Mouse (Mus musculus) neural tube, embryonic 14.5 days (tissue): ENCODE measurements around the gene Atg2a. TPM values are rescaled to one million over a fixed set of nuclear protein-coding genes. Genes with fewer than 3 reads are reported as not detected.
A peak's percentile ranks its signal among the peaks of the same experiment; 100 is the strongest.

Source experiments
- ATAC-seq: fragments of 200-750 bp; cut with Nextera tagmentation; 2 replicates; pipeline ENCODE4 v1.8.0; 2017; ENCODE audit warnings: low read depth, mild to moderate bottlenecking, moderate TSS enrichment, moderate library complexity
- H3K27ac ChIP-seq: fragments of 300-500 bp; sonication (generic); 2 replicates; pipeline ENCODE4 v1.5.1; 2014; ENCODE audit warnings: low read depth, mild to moderate bottlenecking, control low read depth, low read length, moderate library complexity, mixed read lengths
- H3K27me3 ChIP-seq: fragments of 300-500 bp; sonication (generic); 2 replicates; pipeline ENCODE4 v1.6.1; 2014; ENCODE audit warnings: low read length; ENCODE audit not compliant: control insufficient read depth, insufficient read depth
- H3K36me3 ChIP-seq: fragments of 300-500 bp; sonication (generic); 2 replicates; pipeline ENCODE4 v1.6.1; 2014; ENCODE audit warnings: low read length, mixed read lengths; ENCODE audit not compliant: control insufficient read depth, insufficient read depth
- H3K4me1 ChIP-seq: fragments of 300-500 bp; sonication (generic); 2 replicates; pipeline ENCODE4 v1.6.1; 2014; ENCODE audit warnings: low read length; ENCODE audit not compliant: control insufficient read depth, insufficient read depth
- H3K4me2 ChIP-seq: fragments of 300-500 bp; sonication (generic); 2 replicates; pipeline ENCODE4 v1.6.1; 2014; ENCODE audit warnings: mild to moderate bottlenecking, low read depth, low read length, control low read depth
- H3K4me3 ChIP-seq: fragments of 300-500 bp; sonication (generic); 2 replicates; pipeline ENCODE4 v1.5.1; 2014; ENCODE audit warnings: low read depth, low read length, control low read depth, mixed read lengths
- H3K9ac ChIP-seq: fragments of 300-500 bp; sonication (generic); replicated peaks from 2 replicates; pipeline ENCODE4 v1.6.1; 2014; ENCODE audit warnings: low read depth, mild to moderate bottlenecking, control low read depth, low read length, mixed read lengths
- H3K9me3 ChIP-seq: fragments of 300-500 bp; sonication (generic); 2 replicates; pipeline ENCODE4 v1.6.1; 2016; ENCODE audit warnings: low read length; ENCODE audit not compliant: control insufficient read depth
- WGBS: fragments of 180-500 bp; shearing (Covaris S2); extraction: QIAGEN DNeasy Blood & Tissue Kit; methylation state at CpG from one replicate; pipeline ENCODE4 v1.1.7; 2014; 5-methylcytosine and 5-hydroxymethylcytosine counted together
- polyA plus RNA-seq: library from polyadenylated mRNA; unstranded; fragments of >200 nt; fragmentation: Nextera tagmentation; extraction: Ambion mirVana; gene quantifications from 2 replicates; pipeline ENCODE4 v1.2.1, GENCODE M21; 2014

Atg2a gene
- polyA plus RNA-seq, 1 experiment from 2014 or later = 16.1 TPM

GRCm38 (mm10) chr19:6231036-6231435, 10.4 kb upstream of the Atg2a start:
- Histone ChIP-seq H3K4me3 (no peak overlapping the region), H3K27me3 (no peaks in the 10 kb centered on the region), H3K36me3 (peaks cover 49% of the 10 kb centered on the region), H3K27ac (no peak overlapping the region), H3K4me2 (no peak overlapping the region), H3K9ac (no peak overlapping the region), H3K9me3 (no peaks in the 10 kb centered on the region), H3K4me1 (peaks cover 10% of the 10 kb centered on the region)
- 100% methylated on average over 2 of the region's 2 CpGs for WGBS
- ATAC-seq = no peak

DNA sequence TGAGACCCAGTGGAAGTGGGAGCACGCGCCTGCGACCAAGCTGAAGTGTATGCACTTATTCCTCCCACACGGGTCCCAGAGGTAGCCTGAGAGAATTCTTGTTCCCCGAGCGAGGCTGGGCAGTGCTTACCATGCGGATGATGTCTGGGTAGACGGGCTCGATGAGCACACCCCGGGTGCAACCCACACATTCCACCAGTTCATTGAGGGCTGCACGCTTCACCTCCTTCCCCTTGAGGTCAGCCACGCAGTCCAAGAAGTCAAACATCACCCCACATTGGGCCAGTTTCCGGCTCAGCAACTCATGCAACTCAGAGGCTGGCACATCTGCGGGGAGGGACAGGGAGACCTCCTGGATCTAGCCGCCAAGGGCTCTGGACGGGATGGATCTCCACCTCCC, 7.8 kb upstream of the Atg2a start:
- Histone ChIP-seq H3K27me3 (no peaks in the 10 kb centered on the region), H3K36me3 (peaks cover 34% of the 10 kb centered on the region), H3K9me3 (no peaks in the 10 kb centered on the region), H3K4me3 (no peak overlapping the region), H3K9ac (no peak overlapping the region), H3K27ac (no peak overlapping the region), H3K4me1 (peaks cover 10% of the 10 kb centered on the region), H3K4me2 (no peak overlapping the region)
- 91% methylated on average over 16 of the region's 16 CpGs for WGBS
- no peak for ATAC-seq

- Histone ChIP-seq H3K4me2 (peak overlapping the region; percentile 84), H3K9me3 (no peaks in the 10 kb centered on the region), H3K4me1 (peaks cover 10% of the 10 kb centered on the region), H3K36me3 (peaks cover 28% of the 10 kb centered on the region), H3K9ac (peak overlapping the region; percentile 87), H3K27me3 (no peaks in the 10 kb centered on the region), H3K4me3 (peak overlapping the region; percentile 81), H3K27ac (no peak overlapping the region)
- 65% methylated on average over 11 of the region's 11 CpGs for WGBS
- ATAC-seq = no peak
Observed at GRCm38 (mm10) chr19:6234337-6235083, 7.0 kb upstream of the Atg2a start.

DNA sequence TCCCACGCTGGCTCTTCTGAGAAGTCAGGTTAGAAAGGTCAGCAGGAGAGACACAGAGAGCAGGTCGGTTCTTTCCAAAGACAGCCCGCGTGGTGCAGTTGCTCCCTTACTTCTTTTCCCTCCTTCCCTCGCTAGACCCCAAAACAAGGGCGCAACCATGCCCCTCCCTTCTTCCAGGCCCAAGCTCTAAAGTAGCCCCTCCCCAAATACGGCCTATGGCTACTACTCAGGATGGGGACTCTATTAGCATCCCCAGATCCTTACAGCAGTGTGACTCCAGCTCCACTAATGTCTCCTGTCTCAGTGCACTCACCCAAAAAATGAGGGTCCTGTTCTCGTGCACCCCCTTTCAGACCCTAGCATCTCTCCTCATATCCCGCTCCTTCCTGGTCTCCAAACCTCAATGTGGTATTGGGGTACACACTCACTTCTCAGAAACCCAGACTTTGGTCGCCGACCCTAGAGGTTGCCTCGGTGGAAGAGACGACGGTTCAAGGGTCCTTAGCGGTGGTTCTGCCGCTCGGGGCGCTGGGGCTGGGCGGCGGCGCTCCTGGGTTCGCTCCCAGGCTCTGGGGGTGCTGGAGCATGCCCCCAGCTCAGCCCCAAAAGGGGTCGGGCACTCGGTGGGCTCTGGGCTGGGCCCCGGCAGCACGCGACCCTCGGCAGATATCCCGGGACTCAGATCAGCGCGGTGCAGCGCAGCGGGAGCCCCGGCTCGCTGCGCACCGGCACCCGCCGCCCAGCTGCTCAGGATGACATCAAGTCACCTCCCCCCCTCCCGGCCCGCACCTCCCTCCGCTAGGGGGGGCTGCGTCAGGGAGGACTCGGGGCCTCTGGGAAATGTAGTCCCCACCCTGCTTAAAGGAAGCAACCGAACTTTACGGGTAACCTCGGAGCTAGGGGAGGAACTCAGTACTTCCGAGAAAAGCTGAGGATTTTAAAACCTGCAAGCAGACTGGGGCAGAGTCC, 6.1 kb upstream of the Atg2a start, which contains the start of gene Ppp2r5b:
TSS of gene Ppp2r5b (minus strand) at position 789 of the 969 bp plus-strand sequence.
- H3K4me3 ChIP-seq = peak within 1 kb of the TSS; percentile 81
- WGBS = 1% methylated on average over 48 of the region's 48 CpGs
- H3K27ac ChIP-seq = peak within 1 kb of the TSS; percentile 90
- peak; percentile 93 for ATAC-seq
- no peaks in the 10 kb centered on the region for H3K9me3 ChIP-seq
- no peaks in the 10 kb centered on the region for H3K27me3 ChIP-seq
- peaks cover 10% of the 10 kb centered on the region for H3K4me1 ChIP-seq
- H3K4me2 ChIP-seq = peak within 1 kb of the TSS; percentile 84
- peak within 1 kb of the TSS; percentile 87 for H3K9ac ChIP-seq
- H3K36me3 ChIP-seq = peaks cover 19% of the 10 kb centered on the region

GRCm38 (mm10) chr19:6236053-6236441, 5.4 kb upstream of the Atg2a start:
- peak; percentile 88 for ATAC-seq
- Histone ChIP-seq H3K4me2 (peak overlapping the region; percentile 84), H3K9me3 (no peaks in the 10 kb centered on the region), H3K27me3 (no peaks in the 10 kb centered on the region), H3K9ac (peak overlapping the region; percentile 56), H3K4me3 (peak overlapping the region; percentile 81), H3K36me3 (peaks cover 15% of the 10 kb centered on the region), H3K27ac (peak overlapping the region; percentile 90), H3K4me1 (peaks cover 10% of the 10 kb centered on the region)
- WGBS = 1% methylated on average over 9 of the region's 9 CpGs

GRCm38 (mm10) chr19:6236842-6237241, 4.6 kb upstream of the Atg2a start:
- H3K27me3 ChIP-seq = no peaks in the 10 kb centered on the region
- peaks cover 13% of the 10 kb centered on the region for H3K36me3 ChIP-seq
- H3K4me1 ChIP-seq = peaks cover 10% of the 10 kb centered on the region
- ATAC-seq = no peak
- no peak overlapping the region for H3K27ac ChIP-seq
- 72% methylated on average over 7 of the region's 7 CpGs for WGBS
- H3K9ac ChIP-seq = no peak overlapping the region
- H3K4me3 ChIP-seq = no peak overlapping the region
- no peak overlapping the region for H3K4me2 ChIP-seq
- no peaks in the 10 kb centered on the region for H3K9me3 ChIP-seq

GRCm38 (mm10) chr19:6238740-6239139, 2.7 kb upstream of the Atg2a start:
- Histone ChIP-seq H3K4me3 (no peak overlapping the region), H3K4me1 (peaks cover 20% of the 10 kb centered on the region), H3K27ac (no peak overlapping the region), H3K27me3 (no peaks in the 10 kb centered on the region), H3K36me3 (peaks cover 3% of the 10 kb centered on the region; the same call in 1 of the 2 replicates), H3K4me2 (no peak overlapping the region), H3K9ac (no peak overlapping the region), H3K9me3 (no peaks in the 10 kb centered on the region)
- no peak for ATAC-seq

GRCm38 (mm10) chr19:6240136-6240535, 1.3 kb upstream of the Atg2a start:
- Histone ChIP-seq H3K27ac (no peak overlapping the region), H3K27me3 (no peaks in the 10 kb centered on the region), H3K4me3 (no peak overlapping the region), H3K36me3 (peaks cover 12% of the 10 kb centered on the region; the same call in 1 of the 2 replicates), H3K9ac (no peak overlapping the region), H3K4me1 (peaks cover 9% of the 10 kb centered on the region), H3K9me3 (no peaks in the 10 kb centered on the region), H3K4me2 (no peak overlapping the region)
- no peak for ATAC-seq
- WGBS = 67% methylated on average over 1 of the region's 1 CpGs

GRCm38 (mm10) chr19:6240725-6241124, 743 bp upstream of the Atg2a start:
- Histone ChIP-seq H3K4me3 (no peak overlapping the region), H3K4me1 (peaks cover 9% of the 10 kb centered on the region), H3K9me3 (no peaks in the 10 kb centered on the region), H3K9ac (no peak overlapping the region), H3K36me3 (peaks cover 12% of the 10 kb centered on the region; the same call in 1 of the 2 replicates), H3K27ac (no peak overlapping the region), H3K4me2 (no peak overlapping the region), H3K27me3 (no peaks in the 10 kb centered on the region)
- ATAC-seq = no peak
- 40% methylated on average over 5 of the region's 5 CpGs for WGBS
